8 mouse cellular contexts compared by ENCODE assay signal in the genomic region with DNA sequence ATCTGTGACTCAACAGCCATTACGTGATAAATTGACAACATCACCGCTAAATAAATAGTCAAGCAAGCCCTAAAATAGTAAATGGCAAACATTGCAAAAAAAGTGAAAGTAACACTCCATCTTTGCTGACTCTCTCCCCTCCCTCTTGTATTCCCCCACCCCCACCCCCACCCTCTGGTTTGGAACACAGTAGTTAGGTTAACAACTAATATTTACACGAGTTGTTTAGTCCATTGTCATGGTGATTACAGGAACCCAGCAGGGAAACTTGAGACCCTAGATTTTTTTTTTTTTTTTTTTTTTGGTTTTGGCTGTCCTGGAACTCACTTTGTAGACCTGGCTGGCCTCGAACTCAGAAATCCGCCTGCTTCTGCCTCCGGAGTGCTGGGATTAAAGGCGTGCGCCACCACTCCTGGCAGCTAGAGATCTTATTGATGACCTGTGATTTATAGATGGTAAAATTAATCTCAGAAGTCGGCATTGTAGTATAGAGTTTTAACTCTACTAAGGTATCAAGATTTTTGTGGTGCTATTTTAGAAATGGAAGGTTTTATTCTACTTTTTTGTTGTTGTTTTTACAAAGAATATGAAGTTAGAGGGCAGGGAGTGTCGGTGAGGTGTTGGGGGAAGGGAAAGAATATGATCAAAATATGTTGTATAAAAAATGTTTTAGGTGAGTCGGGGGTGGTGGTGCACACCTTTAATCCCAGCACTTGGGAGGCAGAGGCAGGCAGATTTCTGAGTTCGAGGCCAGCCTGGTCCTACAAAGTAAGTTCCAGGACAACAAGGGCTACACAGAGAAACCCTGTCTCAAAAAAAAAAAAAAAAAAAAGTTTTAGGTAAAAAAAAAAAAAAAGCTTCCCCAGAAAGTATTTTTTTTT. TPM values are rescaled to one million over a fixed set of nuclear protein-coding genes. Genes with fewer than 3 reads are reported as not detected.
DNase-seq lines count a peak whose midpoint lies in the region; ATAC-seq and TF ChIP-seq lines count a peak whose summit lies in the region.

No protein-coding gene starts in this region.

- TF ChIP-seq POLR2A in lung, adult 2 months (IDR thresholded peaks at IDR 0.05; ENCODE audit: borderline replicate concordance, extremely low read depth, low read depth, low read length) = no peak

- peaks cover 4% of the 10 kb centered on the region for H3K4me1 ChIP-seq in lung, adult 2 months (ENCODE audit: control insufficient read depth, insufficient read depth, low read length)
- no peaks in the 10 kb centered on the region for H3K4me1 ChIP-seq in embryonic facial prominence, embryonic 10.5 days
- H3K4me1 ChIP-seq in midbrain, embryonic 11.5 days (ENCODE audit: control insufficient read depth, insufficient read depth, low read length) = no peaks in the 10 kb centered on the region

- no peaks in the 10 kb centered on the region for H3K9me3 ChIP-seq in embryonic facial prominence, embryonic 10.5 days
- H3K9me3 ChIP-seq in midbrain, embryonic 11.5 days (ENCODE audit: control insufficient read depth, low read length) = no peaks in the 10 kb centered on the region

- peak overlapping the region; percentile 46 for H3K4me2 ChIP-seq in midbrain, embryonic 11.5 days

- H3K27ac ChIP-seq in embryonic facial prominence, embryonic 10.5 days (replicated peaks) = peak overlapping the region; percentile 100
- peak overlapping the region; percentile 99 for H3K27ac ChIP-seq in midbrain, embryonic 11.5 days (ENCODE audit: low read depth, low read length)

- H3K4me3 ChIP-seq in lung, adult 2 months (replicated peaks; ENCODE audit: extremely low read depth, low read depth, low read length) = peak overlapping the region; percentile 22
- H3K4me3 ChIP-seq in embryonic facial prominence, embryonic 10.5 days = peak overlapping the region; percentile 81
- H3K4me3 ChIP-seq in midbrain, embryonic 11.5 days (ENCODE audit: low read depth, low read length) = peak overlapping the region; percentile 56

- 59% methylated on average over 12 of the region's 12 CpGs for WGBS in lung, adult 2 months
- 64% methylated on average over 12 of the region's 12 CpGs for WGBS in embryonic facial prominence, embryonic 10.5 days
- WGBS in midbrain, embryonic 11.5 days = 66% methylated on average over 12 of the region's 12 CpGs

- H3K27me3 ChIP-seq in embryonic facial prominence, embryonic 10.5 days (replicated peaks; ENCODE audit: low read depth, poor library complexity, severe bottlenecking) = no peaks in the 10 kb centered on the region
- no peaks in the 10 kb centered on the region for H3K27me3 ChIP-seq in midbrain, embryonic 11.5 days (ENCODE audit: control insufficient read depth, insufficient read depth, low read length)

- H3K9ac ChIP-seq in midbrain, embryonic 11.5 days (ENCODE audit: low read length) = peak overlapping the region; percentile 94

- no peak for TF ChIP-seq CTCF in lung, adult 2 months (IDR thresholded peaks at IDR 0.05; ENCODE audit: insufficient read depth, low read length)

- intact Hi-C loops in left cerebral cortex, postnatal 36 days (cut with DNase I) = loop anchor here (1.0 to 2.0 kb wide), 3 partner anchors 42 to 88 kb away; a partner anchor contains a TSS

- no peak; the same call in 1 of the 2 replicates for ATAC-seq in midbrain, embryonic 11.5 days (ENCODE audit: low FRiP score)

- DNase-seq in lung, adult 2 months = no peak
- DNase-seq in lung, postnatal 25 days (ENCODE audit: low spot score) = no peak
- DNase-seq in embryonic facial prominence, embryonic 10.5 days (ENCODE audit: low spot score) = no peak
- peak; percentile 42 for DNase-seq in induced T-regulatory cell, adult 2 months (ENCODE audit: low read depth)
- no peak for DNase-seq in midbrain, embryonic 11.5 days (ENCODE audit: low spot score, missing footprints)
- DNase-seq in left cerebral cortex, postnatal 36 days (ENCODE audit: low spot score in 2 of 2) = no peak
- no peak for DNase-seq in right cerebral cortex, postnatal 4 days
- no peak for DNase-seq in layer of hippocampus, adult 9-10 months (ENCODE audit: low spot score)

- H3K36me3 ChIP-seq in embryonic facial prominence, embryonic 10.5 days (replicated peaks) = no peaks in the 10 kb centered on the region
- no peaks in the 10 kb centered on the region for H3K36me3 ChIP-seq in midbrain, embryonic 11.5 days (ENCODE audit: control insufficient read depth, insufficient read depth, low read length)

RNA-seq across cellular contexts. Expression of a gene that starts 1.1 kb away (rescaled TPM):
- 0.38 and 0.82 TPM in 2 replicates for polyA plus RNA-seq in lung, adult 2 months (2012; rRNA removed)
- polyA plus RNA-seq in embryonic facial prominence, embryonic 10.5 days (2016; fragmentation: Nextera tagmentation; extraction: Ambion mirVana) = 4.6 and 5.5 TPM in 2 replicates
- polyA plus RNA-seq in midbrain, embryonic 11.5 days (2014; fragmentation: Nextera tagmentation; extraction: Ambion mirVana) = 9.4 and 9.9 TPM in 2 replicates
- total RNA-seq in left cerebral cortex, postnatal 36 days (2021) = 10 to 100 TPM; 11.6 to 12.5 TPM

Comparison
In these comparisons a context has a peak if more than half of its experiments do, and no peak if none do; other contexts are left out.
1. H3K4me3 ChIP-seq: peak in every context shown above with its lines; median percentile 81 in embryonic facial prominence, embryonic 10.5 days; 56 in midbrain, embryonic 11.5 days; 22 in lung, adult 2 months.